Mouse (Mus musculus) kidney, postnatal 36 days (tissue): ENCODE data around the gene Tmcc3.
A peak's percentile ranks its signal among the peaks of the same experiment; 100 is the strongest.

Source experiments
- DNase-seq, 2 experiments: peaks; one replicate each; pipeline ENCODE4 v3.0.0; 2021 to 2022; ENCODE audit warnings: mixed read lengths in 2 of 2

The Tmcc3 gene

GRCm38 (mm10) chr10:94474185-94474584, 162.4 kb downstream of the Tmcc3 start:
- no peak for DNase-seq

- no peak for DNase-seq
Observed at GRCm38 (mm10) chr10:94477366-94478225, 165.8 kb downstream of the Tmcc3 start.

DNA sequence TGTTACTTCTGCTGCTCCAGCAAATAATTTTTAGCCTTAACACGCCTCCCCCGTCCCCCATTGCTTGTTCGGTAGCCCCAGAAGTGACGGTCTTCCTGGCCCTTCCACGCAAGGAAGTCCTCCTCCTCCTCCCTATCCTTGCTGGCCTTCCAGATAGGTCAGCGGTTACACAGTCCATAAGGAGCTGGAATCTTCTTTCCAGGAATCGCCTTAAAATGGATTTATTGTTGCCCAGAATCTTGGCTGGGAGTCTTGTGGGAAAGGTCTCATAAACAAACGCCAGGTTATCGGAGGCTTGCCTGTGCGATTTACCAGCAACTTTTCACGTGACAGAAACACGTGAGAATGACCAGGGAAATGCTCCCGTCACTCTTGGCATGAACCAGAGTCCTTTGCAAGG, 167.9 kb downstream of the Tmcc3 start:
- peak; percentile 67 to 79 for DNase-seq

DNA sequence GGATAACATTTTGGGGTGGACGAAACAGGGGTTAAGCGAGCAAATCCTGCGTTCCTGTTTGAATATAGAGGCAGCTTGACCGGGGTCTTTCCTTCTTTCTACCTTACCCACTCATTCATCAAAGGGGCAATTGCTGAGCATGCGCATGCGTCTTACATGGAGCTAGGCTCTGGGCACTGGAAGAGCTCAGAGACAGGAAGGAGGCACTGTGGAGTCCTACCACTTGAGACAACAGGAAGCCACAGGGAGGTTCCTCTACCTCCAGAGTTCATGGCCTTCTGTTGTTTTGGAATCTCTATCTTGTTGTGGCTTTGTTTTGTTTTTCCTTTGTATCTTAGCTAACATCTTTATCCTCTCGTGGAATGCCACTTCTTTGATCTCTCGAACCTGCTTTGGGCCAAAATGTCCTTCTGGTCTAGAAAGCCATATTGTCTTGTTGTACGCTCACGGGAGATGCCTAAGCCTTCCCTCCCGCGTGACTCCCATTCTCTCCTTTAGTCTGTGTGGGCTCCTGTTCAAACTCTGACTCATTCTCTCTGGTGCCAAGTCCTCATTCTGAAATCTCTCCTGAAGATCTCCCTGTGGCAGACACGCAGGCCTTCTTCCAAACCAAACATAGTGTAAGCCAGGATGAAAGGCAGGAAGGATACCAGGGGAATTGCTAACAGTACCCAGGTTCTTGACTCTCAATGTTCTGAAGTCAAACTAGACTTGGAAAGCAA, 168.8 kb downstream of the Tmcc3 start:
- peak; percentile 58 to 79 for DNase-seq

- DNase-seq = no peak
Observed at GRCm38 (mm10) chr10:94481613-94482012, 169.9 kb downstream of the Tmcc3 start.

GRCm38 (mm10) chr10:94486179-94486578, 174.4 kb downstream of the Tmcc3 start:
- DNase-seq = no peak

DNA sequence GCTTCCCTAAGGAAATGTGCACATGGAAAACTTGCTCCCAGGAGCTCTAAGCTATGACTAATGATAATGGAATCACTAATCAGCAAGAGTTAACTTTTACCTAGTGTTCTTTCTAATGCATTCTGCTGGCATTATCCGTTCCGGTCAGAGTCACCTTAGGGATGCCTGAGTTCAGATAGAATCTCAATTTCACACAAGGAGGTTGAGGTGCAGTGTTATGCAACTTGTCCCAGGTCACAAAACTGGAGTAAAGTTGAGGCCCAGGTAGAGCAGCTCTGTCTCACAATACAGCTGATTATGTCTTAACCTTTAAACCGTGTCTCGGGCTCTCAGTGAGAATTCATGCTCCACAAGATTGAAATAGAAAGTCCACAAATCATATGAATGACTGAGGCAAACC, 177.8 kb downstream of the Tmcc3 start:
- DNase-seq = peak; percentile 28 to 74

DNA sequence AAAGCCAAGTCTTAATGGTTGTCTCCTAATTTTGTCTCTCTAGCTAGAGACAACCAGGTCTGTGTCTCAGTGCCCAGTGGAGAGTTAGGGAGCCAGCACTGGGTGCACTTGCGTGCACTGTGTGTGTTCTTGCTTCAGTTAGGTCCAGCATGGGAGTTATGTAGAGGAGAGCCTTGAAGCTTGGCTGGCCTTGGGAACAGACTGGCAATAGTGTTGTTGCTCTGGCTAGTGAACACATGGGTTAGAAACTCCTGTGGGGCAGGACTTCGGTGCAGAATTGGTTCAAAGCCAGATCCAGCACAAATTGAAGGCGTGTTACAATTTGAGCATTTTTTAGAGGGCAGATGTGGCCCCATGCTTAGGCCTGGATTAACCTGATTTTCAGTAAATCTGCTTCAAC, 179.3 kb downstream of the Tmcc3 start:
- no peak for DNase-seq

GRCm38 (mm10) chr10:94494403-94494846, 182.7 kb downstream of the Tmcc3 start:
- peak in 1 of 2 experiments; percentile 45 for DNase-seq

DNA sequence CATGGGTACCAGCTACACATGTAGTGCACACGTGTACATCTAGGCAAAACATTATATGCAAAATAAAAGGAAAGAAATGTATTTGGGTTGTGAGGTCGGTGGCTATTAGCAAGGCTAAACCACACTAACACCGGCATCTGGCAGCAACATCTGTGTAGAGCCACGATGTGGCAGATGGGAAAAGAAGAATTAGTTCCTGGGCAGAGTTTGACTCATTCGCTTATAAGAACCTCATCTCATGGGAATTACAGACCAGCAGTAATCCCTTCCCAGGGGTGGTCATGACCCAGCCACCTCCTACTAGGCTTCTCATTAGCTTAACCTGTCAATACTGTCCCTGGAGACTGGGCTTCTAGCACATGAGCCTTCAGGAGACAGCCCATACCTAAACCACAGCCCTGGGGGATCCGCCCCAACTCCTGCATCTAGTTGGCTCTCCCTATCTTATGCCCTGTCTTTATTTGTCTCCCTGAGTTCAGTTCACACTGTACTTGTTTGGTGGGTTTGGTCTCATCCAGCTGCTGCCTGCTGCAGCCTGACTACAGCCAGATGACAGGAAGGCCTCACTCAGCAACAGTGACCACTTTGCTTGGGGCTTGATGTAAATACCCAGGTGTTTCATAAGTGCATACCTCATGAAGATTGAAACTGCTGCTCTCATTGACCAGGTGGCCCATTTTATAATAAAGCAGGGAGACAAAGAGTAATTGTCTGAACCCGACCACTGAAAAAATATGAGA, 183.9 kb downstream of the Tmcc3 start:
- DNase-seq = no peak

DNA sequence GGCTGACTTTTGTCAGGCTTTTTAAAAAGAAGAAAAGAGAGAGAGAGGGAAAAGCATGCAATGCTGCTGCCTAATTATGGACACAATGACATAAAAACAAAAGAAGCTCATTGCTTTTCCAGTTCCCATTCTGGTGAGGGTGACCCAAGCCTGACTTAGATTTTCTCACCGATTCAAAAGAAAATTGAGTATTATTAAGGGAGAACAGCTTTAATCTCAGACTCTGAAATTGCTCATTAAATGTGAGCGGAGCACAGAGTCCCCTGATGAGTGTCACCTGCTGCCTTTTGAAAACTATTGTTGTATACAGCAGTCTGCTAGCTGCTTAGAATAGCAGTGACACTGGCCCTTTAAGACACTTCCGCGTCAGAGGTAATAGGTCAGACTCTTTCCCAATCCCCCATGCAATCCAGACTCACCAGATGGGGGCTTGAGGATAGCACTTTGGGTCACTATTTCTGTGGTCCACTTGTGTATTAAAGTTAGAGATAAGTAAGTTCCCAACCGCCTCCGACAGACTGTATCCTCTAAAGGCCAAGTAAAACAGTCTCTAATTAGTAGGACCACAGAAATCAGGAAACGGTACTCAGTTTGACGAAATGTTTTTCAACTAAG, 185.2 kb downstream of the Tmcc3 start:
- DNase-seq = no peak

DNA sequence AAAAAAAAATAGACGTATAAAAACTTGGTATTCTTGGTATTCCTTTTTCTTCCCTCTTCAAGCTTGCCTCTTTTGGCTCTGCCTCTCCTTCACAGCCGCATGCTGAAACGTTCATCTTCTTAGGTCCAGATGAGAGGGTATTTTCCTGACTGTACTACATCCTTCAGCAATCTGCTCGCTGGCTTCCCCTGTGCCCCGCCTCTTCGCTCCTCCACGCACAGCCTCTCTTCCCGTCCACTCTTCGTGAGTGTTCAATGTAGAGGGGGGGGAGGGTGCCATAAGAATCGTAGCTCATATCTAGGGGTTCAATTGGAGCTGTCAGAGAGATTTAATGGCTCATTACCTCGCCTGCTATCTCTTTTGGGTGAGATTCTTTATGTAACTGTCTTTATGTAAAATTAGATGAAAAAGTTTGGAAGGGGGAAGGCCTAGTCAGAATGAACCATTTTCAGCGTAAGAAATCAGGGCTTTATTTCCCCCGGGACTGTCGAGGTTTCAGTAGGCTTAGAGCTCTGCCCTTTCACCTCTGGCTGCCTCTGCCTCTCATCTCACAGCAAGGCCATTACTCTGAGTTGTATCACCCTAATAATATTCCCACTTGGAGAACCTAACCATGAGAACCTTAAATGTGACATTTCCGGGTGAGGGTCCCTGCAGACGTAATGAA, 188.6 kb downstream of the Tmcc3 start:
- no peak for DNase-seq

GRCm38 (mm10) chr10:94500877-94501273, 189.1 kb downstream of the Tmcc3 start:
- DNase-seq = no peak

GRCm38 (mm10) chr10:94501796-94502195, 190.0 kb downstream of the Tmcc3 start:
- no peak for DNase-seq

DNA sequence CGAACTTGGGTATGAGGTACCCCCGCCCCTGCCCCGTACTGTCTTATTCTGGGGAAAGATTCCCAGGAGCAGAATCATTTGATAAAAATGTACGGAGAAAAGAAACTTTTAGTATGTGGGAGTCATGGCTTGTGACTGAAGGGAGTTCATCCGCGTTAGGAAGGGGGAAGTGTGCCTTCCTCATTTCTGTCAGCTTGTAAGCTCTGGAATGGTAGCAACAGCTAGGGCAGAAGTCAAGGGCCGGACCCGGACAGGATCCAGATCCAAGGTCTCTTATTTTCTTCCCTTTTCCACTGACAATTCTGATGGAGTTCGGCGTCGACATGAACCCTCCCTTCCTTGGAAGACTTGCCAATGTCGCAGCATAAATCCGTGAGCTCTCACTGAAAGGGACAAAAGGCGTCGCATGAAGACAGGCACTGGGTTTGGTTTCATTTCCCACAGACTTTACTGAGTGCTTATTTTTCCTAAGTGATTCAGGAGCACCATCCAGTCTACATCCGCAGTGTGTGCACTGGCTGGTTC, 193.6 kb downstream of the Tmcc3 start:
- DNase-seq = no peak

DNA sequence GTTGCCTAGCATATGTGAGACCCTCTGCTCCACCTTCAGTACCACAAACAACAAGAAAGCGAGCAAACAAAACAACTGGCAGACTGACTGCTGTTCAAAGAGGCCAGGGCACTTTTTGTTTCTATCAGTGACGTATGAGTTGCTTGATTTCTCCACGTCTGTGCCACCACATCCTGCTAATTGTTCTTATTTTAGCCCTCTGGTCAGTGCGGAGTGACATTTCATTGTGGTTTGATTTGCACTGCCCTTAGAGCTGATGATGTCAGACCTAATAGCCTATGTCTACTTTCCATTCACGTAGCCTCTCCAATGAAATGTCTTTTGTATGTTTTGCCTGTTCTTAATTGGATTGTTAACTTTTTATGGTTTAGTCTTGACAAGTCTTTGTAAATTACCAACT, 197.1 kb downstream of the Tmcc3 start:
- no peak for DNase-seq

DNA sequence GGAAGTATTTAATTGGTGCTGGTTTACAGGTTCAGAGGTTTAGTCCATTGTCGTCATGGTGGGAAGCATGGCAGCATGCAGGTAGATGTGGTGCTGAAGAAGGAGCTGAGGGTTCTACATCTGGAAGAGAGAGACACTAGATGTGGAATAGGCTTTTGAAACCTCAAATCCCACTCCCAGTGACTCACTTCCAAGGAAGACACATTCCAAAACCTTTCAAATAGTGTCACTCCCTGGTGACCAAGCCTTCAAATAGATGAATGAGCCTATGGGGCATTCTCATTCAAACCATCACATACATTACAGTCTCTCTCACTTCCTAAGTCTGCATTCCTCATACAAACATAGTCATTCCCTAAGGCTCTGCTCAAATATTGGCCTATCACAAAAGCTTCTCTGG, 201.0 kb downstream of the Tmcc3 start:
- no peak for DNase-seq

DNA sequence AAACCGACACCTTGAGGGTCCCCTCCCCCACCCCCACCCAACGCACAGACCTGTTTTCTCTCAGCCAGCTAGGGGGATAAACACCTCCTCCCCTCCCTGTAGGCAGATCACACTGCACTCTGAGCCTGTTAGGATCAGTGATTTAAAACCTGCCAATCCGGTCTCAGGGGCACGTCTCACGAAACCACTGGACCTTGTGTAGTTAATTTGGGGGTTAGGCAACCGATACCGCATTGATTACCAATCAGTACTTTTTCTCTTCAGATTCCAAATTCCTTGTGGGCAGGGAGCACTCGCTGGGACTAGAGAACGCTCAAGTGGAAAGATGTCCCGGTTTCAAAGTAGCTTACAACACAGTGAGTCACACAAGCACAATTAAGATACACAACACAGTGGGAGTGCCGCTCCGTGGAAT, 202.3 kb downstream of the Tmcc3 start:
- peak in 1 of 2 experiments; percentile 23 for DNase-seq

GRCm38 (mm10) chr10:94514506-94515178, 202.9 kb downstream of the Tmcc3 start:
- DNase-seq = peak; percentile 70 to 86

- DNase-seq = peak; percentile 81 to 84
Observed at GRCm38 (mm10) chr10:94515179-94515545, 203.4 kb downstream of the Tmcc3 start.

GRCm38 (mm10) chr10:94515583-94515982, 203.8 kb downstream of the Tmcc3 start:
- peak in 1 of 2 experiments; percentile 31 for DNase-seq
